Mouse (Mus musculus): Measurements from ENCODE around the gene Psrc1.

Gene Psrc1

DNA sequence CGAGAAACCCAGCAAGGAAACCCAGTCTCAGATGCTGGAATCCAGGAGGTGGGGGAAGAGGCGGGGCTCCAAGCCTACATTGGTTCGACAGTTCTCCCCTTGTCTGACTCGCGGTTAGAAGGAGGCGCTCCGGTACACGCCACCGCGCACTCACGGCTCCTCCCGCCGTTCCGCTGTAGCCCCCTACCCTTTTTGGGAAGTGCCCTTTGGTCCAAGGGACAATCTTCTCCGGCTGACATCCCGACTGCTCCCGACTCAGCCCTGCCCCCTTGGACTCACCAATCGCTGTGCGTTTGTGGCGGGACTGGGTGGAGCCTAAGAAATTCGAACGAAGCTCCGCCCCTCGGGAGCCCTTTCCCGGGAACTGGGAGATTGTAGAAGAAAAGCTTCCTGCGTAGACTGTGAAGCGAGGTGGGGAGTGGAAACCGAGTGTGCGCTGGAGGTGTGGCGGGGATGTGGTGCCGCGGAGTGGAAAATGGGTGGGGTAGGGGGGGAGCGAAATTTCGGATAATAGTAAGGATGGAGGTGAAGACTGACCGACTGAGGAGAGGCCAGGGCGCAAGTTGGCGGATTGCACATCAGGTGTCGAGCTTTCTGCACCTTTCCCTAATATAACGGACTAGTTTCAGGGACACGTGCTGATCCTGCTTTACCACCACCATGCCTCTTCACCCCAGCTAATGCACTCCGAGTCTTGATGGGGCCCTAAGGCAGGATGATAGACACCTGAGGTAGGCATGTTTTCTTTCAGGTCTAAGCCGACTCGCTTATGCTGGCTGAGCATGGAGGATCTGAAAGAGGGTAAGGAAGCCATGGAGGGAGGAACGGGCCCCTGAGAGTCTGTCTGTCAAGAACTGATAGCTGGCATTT lies at the start of gene Psrc1:
Gene Psrc1 (plus strand): TSS at position 355 of the 870 bp plus-strand sequence.
- peak; percentile 87 to 90 for DNase-seq (ENCODE audit: low spot score in 2 of 2)

DNA sequence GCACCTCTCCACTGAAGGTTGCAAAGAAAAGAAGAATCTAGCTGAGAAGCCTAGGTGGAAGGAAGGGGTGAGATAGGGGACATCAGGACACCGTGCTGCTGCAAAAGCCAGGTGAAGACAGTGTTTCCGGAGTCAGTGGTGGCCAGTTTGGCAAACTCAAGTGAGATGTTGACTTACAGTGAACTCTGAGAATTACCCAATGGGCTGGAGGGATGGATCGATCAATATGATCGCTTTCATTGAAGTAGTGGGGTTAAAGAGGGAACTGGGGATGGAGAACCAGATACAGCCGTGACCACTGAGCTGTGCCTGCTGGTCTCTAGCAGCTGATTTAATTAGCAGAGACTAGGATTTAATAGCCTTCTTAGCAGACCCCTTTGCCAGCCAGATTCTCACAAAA lies 46.8 kb upstream of the Psrc1 start:
- no peak for DNase-seq (ENCODE audit: low spot score in 2 of 2)

DNA sequence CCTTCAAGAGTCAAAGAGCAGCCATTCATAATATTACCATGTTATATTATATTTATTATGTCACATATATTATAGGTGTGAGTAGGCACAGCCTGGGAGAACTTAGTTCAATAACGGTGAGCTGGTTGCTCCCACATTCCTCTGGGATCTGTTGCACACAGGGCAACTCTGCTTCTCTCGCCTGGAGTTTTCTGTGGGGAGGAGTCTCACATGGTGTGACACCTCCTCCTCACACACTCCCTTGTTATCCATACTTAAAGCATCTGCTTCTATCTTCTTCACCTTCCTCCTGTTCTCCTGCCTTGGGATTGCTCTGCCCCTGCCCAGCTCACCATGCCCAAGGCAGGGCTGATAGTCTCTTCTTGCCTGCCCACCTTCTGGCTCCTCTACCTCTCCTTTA lies 42.6 kb upstream of the Psrc1 start:
- no peak for DNase-seq (ENCODE audit: low spot score in 2 of 2)

DNA sequence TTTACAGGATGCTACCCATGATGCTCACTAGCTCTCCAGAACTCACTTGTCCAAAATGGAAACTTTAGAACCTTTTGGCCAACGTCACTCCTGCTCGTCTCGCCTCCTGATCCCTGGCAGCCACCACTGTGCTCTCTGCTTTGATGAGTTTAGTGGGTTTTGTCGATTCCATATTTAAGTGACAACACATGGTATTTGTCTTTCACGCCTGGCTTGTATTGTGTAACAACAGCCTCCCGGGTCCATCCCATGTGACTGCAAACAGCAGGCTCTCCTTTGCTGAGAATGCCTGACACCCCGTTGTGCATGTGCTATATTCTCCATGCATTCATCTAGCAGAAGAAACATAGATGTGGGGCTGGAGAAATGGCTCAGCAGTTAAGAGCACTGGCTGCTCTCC lies 41.5 kb upstream of the Psrc1 start:
- no peak for DNase-seq (ENCODE audit: low spot score in 2 of 2)

DNA sequence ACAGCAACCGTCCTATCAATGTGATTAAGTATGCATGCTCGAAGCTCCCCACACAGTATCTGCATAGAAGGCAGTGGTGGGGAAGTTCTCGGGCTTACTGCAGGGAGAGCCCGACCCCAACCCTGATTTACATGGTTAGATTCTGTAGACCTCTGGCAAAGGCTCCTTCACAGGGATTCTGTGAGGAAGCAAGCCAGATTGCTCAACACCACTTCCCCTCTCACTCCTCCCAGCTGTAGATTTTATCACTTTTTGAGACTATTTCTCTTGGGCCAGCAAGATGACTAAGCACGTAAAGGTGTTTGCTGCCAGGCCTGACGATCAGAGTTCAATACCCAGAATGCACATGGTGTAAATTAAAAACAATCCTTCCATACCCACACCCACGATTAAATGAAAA lies 37.8 kb upstream of the Psrc1 start:
- DNase-seq (ENCODE audit: low spot score in 2 of 2) = no peak

DNA sequence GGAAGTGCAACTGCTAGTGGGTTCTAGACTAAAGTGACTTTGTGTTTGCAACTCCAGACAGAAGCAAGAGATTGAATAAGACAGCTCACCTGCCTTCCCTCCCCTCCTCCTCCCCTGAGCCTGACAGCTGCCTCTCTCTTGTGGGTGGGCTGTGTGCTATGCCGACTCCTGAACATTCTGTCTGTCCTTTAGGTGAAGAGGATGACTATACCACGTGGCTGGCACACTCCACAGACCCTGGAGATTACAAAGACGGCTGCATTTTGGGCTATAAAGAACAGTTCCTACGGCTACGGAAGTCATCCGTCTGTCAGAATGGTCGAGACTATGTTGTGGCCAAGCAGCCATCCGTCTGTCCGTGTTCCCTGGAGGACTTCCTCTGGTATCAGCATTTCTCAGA lies 35.3 kb upstream of the Psrc1 start:
- DNase-seq (ENCODE audit: low spot score in 2 of 2) = no peak

DNA sequence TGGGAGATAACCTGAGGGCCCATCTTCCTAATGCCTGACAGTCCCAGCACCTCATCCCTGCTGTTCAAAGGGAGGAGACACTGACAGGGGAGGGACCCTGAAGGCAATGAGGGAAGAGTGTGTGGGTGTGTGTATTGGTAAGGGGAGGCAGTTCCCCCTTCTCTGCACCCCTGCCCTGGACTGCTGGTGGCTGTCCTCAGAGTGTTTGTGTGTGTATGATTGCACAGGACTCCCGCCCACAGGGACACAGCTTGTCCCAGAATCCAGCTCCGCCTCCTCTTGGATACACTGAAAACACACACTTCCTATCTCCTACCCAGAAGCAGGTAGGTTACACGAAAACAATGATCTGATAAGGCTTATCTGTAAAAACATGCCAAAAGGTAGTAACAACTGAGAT lies 28.4 kb upstream of the Psrc1 start:
- no peak for DNase-seq (ENCODE audit: low spot score in 2 of 2)

DNA sequence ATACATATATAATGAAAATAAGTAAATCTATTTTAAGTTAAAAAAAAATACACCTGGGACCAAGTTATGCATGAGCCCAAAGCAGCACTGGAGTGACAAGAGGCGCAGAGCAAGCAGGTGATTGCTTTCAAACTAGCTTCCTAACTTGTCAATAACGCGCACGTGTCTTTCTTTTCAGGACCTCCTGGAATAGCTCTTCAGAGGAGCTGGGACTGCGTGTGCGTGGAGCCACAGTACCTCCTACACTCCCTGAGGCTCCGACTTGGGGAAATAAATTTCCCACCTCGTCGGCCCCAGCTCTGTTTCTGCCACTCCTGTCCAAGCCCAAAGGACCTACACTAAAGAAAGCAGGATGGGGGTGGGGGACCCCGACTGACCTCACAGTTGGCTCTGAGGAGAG lies 26.6 kb upstream of the Psrc1 start:
- peak in 1 of 2 experiments; percentile 38 for DNase-seq (ENCODE audit: low spot score in 2 of 2)

DNA sequence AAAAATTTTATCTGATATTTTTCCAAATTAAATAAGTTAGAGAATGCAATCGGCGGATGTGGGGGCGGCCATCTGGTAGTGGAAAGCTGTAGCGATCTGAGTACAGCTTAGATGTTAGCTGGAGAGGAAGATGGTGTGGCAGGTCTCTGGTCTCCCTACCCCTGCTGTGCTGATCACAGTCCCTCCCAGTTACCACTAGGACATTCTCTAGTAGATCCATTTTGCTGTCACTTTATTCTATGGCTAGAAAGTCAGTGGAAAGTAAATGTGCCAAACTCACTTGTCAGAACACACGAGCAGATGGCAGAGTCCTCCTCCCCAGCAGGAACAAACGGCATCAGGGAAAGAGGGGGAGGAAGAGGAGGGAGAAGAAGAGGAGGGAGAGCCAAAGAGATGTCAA lies 25.2 kb upstream of the Psrc1 start:
- peak; percentile 70 for DNase-seq (ENCODE audit: low spot score in 2 of 2)

DNA sequence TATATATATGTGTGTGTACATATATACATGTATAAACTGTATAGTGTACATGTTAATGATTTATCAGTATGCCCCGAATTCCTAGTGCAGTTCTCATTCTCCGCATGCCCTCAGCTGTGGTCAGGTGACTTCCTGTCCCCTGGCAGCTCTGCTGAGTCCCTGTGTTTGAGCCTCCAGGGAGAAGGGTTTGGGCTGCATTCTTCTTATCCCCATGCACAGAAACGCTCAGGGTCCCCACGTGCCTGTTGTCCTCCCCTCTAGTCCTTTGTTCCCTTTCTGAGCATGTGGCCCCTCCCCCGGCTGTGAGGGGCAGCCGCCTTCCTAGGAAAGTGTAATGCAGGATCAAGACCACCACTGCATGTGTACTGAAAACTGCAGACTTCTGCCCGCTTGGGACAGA lies 22.7 kb upstream of the Psrc1 start:
- DNase-seq (ENCODE audit: low spot score in 2 of 2) = no peak

DNA sequence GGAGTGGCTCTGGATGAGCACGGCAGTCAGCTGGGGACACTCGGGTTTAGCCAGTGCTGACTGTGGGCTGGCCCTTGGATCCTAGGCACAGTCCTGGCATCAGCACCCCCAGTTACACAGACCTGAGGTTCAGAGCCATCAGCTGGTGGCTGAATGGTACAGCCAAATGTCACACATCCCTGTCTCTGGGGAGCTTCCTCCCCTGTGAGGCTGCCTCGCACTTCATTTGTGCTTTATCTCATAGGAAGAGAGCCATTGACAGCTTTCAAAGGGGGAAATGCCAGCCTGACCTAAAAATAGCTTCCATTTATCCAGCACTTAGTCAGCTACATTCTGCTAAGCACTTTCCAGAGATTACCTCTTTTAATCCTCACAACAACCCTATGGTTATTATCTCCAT lies 20.0 kb upstream of the Psrc1 start:
- DNase-seq (ENCODE audit: low spot score in 2 of 2) = peak in 1 of 2 experiments; percentile 36

DNA sequence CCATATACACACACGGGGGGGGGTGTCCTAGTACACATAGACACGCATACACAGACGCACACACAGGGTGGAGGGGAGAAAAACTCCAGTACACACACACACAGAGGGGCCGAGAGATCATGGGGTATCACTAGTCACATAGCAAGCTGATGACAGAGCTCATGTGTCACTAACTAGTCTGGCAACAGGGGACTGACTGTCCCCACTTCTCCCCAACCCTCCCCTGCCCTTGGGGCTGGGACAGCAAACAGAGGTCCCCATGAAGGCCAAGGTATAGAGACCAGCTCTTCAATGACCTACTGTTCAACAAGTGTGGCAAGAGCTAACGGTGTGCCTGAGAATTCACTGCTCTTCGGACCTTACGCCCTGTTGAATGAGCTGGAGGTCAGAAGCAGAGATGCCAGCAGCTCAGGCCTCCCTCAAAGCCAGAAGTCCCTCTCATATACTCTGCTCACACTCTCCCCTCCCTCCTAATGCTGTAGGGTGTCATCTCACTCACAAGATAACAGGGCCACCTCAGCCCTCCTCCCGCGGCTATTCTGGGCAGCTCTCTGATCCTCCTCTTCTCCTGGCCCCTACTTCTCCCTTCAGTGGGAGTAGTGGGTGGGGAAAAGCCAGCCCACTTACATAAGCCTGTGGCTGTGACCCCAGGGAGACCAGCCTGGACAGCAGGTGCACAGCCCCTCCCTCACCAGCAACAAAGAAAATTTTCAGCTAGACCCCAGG lies 19.2 kb upstream of the Psrc1 start, which contains the start of gene Mybphl:
Gene Mybphl (plus strand): TSS at position 642 of the 726 bp plus-strand sequence.
- no peak for DNase-seq (ENCODE audit: low spot score in 2 of 2)

DNA sequence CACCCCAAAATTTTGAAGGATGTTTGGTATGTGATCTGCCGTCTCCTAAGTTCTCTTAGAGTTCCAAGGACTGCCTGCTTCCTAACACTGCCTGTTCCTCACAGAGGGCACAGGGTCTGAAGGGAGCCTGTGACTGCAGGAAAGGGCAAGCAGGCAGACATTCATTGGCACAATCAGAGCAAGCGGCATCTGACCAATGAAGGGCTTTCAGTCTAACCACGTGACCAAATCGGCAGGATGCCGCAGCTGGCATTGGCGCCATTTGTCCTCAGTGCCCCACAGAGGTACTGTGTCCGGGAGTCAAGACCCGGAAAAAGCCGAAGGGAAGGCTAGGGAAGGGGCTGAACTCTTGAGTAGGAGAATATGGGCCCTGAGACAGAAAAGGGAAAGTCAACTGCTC lies 16.5 kb upstream of the Psrc1 start:
- DNase-seq (ENCODE audit: low spot score in 2 of 2) = no peak

DNA sequence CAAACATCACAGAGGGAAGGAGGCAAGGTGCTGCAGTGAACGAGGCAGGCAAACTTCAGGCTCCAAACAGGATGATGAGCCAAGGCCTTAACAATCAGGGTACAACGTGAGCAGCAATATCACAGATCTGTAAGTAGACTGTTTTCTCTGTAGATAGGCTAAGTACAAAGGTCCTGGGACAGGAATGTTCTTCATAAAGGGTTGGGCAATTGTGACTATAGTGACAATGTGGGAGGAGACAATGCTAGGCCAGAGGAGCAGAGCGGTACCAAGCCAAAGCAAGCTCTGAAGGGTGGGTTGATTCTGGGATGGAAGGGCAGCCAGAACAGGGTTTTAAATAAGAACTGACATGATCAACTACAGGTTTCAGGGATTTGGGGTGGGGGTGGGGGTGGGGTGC lies 15.8 kb upstream of the Psrc1 start:
- no peak for DNase-seq (ENCODE audit: low spot score in 2 of 2)

DNA sequence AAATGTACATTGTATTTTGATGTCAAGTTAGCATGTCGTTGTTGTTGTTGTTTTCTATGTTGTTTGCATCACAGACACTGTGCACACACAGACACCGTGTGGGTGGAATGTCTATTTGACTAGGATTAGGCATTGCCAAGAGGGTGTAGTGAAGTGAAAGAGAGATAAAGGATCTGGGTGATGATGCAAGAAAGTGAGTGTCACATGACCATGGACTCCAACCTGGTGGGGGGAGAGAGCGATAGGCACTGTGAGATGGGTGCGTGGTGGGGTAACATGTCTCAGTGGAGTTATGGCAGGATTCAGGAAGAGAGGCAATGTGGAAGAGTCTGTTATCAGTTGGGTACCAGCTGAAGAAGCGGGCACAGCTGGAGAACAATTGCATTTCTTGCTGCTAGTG lies 14.9 kb upstream of the Psrc1 start:
- no peak for DNase-seq (ENCODE audit: low spot score in 2 of 2)

DNA sequence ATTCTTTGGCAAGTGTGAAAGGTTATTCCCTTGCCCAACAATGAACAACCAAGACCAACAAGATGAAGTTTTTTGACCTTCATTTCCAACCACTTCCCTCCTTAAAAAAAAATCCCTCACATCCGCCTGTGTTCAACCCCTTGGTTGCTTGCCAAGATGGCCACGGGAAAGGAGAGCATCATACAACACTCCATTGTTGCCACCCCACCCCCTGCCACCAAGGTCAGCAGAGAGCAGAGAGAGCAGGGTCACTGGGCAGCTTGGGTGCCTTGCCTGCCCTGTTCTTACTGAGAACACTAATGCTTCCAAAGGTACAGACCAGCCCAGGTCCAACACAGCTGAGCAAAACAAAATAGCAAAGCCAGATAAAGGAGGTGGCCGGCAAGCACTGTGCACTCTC lies 11.4 kb upstream of the Psrc1 start:
- no peak for DNase-seq (ENCODE audit: low spot score in 2 of 2)

DNA sequence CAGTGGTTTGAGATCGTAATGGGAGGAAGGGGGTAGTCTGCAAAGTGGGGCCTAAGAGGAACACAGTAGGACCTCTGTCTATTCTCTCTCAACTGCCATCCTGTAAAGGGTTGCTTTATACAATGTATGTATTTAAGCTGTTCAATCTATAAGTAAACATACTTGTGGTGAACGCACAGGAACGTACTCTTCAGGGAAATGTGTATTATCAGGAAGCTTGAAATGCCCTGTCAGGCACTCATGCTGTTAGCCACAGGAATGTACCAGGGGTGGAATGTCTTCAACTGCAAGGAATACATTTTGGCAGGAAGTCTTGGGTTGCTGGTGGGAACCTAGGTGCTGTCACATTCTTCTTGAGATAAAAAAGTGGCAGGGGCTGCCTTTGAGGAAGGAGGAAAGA lies 10.9 kb upstream of the Psrc1 start:
- DNase-seq (ENCODE audit: low spot score in 2 of 2) = no peak

DNA sequence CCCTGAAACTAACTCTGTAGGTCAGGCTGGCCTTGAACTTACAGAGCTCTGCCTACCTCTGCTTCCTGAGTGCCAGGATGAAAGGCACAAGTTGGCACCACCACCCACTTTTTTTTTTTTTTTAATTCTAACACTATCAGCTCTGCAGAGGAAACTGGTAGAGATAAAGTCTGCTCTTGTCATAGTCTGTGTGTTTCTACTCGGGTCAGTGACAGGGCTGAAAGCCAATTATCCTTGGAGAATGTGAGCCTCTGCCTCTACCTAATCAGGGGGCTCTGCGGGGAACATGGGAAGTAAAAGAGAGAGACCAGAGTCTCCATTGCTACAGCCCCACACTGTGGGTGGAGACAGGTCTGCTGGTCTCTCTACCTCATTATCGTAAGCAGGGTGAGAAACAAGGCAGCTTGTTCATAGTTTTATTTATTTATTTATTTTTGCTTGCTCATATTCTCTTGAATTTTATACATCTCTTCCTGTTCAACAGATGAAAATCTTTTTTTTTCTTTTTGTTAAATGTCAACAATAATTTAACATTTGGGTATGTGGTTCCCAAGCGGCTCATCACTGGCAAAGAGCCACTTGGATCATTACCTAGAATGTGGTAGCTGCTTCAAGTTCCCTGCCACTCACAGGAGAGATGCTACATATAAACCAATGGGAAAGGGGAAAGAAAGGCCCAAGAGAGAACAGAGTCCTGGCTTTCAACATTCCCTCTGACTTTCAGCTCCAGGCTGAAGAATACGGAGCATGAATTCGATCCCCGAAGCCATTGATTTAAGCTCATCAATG lies 4.6 kb upstream of the Psrc1 start:
- DNase-seq (ENCODE audit: low spot score in 2 of 2) = peak in 1 of 2 experiments; percentile 35

DNA sequence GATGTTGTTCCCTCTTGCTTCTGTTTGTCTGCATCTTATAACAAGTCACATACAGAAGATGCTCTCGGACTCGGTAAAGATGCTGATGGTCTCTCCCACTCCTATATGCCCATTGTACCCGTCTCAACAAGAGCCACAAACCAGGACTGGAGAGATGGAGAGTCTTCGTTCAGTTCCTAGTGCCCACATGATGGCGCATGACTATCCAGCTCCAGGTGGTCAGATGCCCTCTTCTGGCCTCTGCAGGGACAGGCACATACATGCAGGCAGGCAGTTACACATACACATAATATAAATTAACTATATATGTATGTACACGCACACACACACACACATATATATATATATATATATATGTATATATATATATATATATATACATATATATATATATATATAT lies 2.9 kb upstream of the Psrc1 start:
- no peak for DNase-seq (ENCODE audit: low spot score in 2 of 2)

DNA sequence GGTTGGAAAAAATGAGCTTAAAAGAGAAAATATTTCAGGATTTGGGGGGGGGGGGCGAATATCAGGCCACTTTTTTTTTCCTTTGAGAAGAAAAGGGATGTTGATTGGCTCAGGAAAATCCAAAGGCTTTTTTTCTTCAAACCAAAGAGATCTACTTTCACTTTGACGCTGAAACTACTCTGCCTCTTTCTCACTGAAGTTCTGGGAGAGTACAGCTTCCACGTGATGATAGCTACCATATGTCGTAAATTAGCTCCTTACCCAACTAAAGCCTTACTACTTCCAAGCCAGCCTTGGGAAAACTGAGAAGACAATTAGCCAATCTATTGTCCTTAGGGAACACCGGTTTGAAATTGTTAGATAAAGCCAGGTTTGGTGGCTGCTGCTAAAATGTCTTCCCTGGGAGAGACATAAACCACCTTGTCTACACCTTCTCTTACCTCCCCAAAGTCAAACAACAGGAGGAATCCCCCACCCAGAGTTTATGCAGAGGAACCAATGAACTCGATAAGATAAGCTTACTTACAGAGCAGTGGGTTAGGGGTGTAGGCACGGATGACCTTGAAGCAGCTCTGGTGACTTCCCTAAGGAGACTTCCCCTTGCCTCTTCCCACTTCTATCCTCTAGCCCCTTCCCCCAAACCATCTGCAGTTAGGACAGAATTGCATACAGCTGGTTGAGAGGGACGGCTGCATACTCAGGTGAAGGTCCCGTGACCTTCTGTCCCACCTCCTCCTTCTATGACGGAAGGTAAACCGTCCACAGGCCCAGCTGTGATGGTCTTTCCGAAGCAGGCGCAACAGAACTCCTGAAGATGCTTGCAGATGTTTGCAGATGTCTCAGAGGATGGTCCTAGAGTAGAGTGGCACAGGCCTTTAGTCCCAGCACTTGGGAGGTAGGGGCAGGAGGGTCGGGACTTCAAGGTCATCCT lies 1.4 kb upstream of the Psrc1 start:
- no peak for DNase-seq (ENCODE audit: low spot score in 2 of 2)

DNA sequence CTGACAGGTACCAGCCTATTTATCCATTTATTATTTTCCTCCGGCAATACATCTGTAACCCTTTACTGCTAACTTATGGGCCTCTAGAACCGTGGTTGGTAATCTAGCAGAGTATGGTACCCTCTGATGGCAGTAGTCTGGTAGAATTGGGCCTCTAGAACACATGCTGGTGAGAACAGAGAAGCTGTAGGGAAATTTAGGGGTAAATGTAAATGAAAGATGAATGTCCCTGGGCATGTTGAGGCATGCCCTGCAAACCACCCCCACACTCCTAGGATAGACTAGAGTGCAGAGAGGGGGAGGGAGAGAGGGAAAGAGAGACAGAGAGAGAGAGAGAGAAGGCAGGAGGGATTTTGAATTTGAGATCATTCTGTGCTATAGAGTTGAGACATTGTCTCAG lies 786 bp downstream of the Psrc1 start:
- no peak for DNase-seq (ENCODE audit: low spot score in 2 of 2)

Measured in right cerebral cortex, adult 2 months (tissue).